ENCODE assay signal across 18 mouse cellular contexts in genomic region chr12:3611871-3612270, GRCm38 (mm10). TPM values are rescaled to one million over a fixed set of nuclear protein-coding genes. Genes with fewer than 3 reads are reported as not detected.
A peak's percentile ranks its signal among the peaks of the same experiment; 100 is the strongest.
DNase-seq lines count a peak whose midpoint lies in the region; ATAC-seq lines count a peak whose summit lies in the region.
"Had no signal": no experiment of that assay in that cellular context is flagged by ENCODE, and none has a peak within 500 bp of the region (broad histone marks: within the 10 kb centered on the region; RNA-seq: fewer than 3 reads in every experiment).

No protein-coding gene starts in this region.

- WGBS in embryonic facial prominence, embryonic 10.5 days: 38% methylated on average over 7 of the region's 7 CpGs
- WGBS in limb, embryonic 10.5 days: 30% methylated on average over 7 of the region's 7 CpGs
- WGBS in hindbrain, embryonic 16.5 days: 80% methylated on average over 7 of the region's 7 CpGs

- H3K27ac ChIP-seq in embryonic facial prominence, embryonic 10.5 days (replicated peaks): no peak overlapping the region; the same call in 1 of the 2 replicates
- H3K27ac ChIP-seq in limb, embryonic 10.5 days: no peak overlapping the region
- no peak overlapping the region for H3K27ac ChIP-seq in hindbrain, embryonic 16.5 days (ENCODE audit: low read depth, low read length)
- H3K27ac ChIP-seq: forebrain, embryonic 10.5 days; hindbrain, embryonic 14.5 days; midbrain, embryonic 10.5 days; neural tube, embryonic 12.5 days had no signal

- no peaks in the 10 kb centered on the region for H3K27me3 ChIP-seq in embryonic facial prominence, embryonic 10.5 days (replicated peaks; ENCODE audit: low read depth, poor library complexity, severe bottlenecking)
- H3K27me3 ChIP-seq in limb, embryonic 10.5 days (ENCODE audit: low read depth, poor library complexity, severe bottlenecking): no peaks in the 10 kb centered on the region
- H3K27me3 ChIP-seq in hindbrain, embryonic 16.5 days (replicated peaks; ENCODE audit: control insufficient read depth, insufficient read depth, low read length): no peaks in the 10 kb centered on the region
- H3K27me3 ChIP-seq: neural tube, embryonic 12.5 days had no signal

- peak; percentile 7 for DNase-seq in gastrocnemius, postnatal 14 days
- no peak for DNase-seq in gastrocnemius, postnatal 10 days
- DNase-seq in embryonic facial prominence, embryonic 10.5 days (ENCODE audit: low spot score): peak; percentile 51
- peak; percentile 43 for DNase-seq in limb, embryonic 10.5 days (ENCODE audit: low spot score)
- peak; percentile 7 for DNase-seq in skeletal muscle tissue, adult 2 months (ENCODE audit: low read depth, low spot score)
- no peak for DNase-seq in cerebellum, postnatal 10 days
- DNase-seq: adrenal gland, postnatal 36 days; cerebellum, adult 9-10 months; kidney, adult 11 months; right cerebral cortex, postnatal 25 days; thymus, postnatal 25 days had no signal

- no peak for ATAC-seq in hindbrain, embryonic 16.5 days
- ATAC-seq: activated CD4-positive, CD25-positive, alpha-beta regulatory T cell, adult 4 months had no signal

- H3K4me2 ChIP-seq in hindbrain, embryonic 16.5 days (ENCODE audit: low read length): no peak overlapping the region
- H3K4me2 ChIP-seq: heart, embryonic 11.5 days; hindbrain, embryonic 14.5 days; neural tube, embryonic 12.5 days had no signal

- H3K36me3 ChIP-seq in embryonic facial prominence, embryonic 10.5 days (replicated peaks): peaks cover 11% of the 10 kb centered on the region
- H3K36me3 ChIP-seq in limb, embryonic 10.5 days: peaks cover 7% of the 10 kb centered on the region; the same call in 1 of the 2 replicates
- no peaks in the 10 kb centered on the region for H3K36me3 ChIP-seq in hindbrain, embryonic 16.5 days (ENCODE audit: control insufficient read depth, insufficient read depth, low read length)

- H3K4me3 ChIP-seq in embryonic facial prominence, embryonic 10.5 days: no peak overlapping the region
- H3K4me3 ChIP-seq in limb, embryonic 10.5 days: no peak overlapping the region
- H3K4me3 ChIP-seq in hindbrain, embryonic 16.5 days (ENCODE audit: low read length): no peak overlapping the region
- H3K4me3 ChIP-seq: forebrain, embryonic 10.5 days; midbrain, embryonic 10.5 days; neural tube, embryonic 12.5 days had no signal

- H3K9me3 ChIP-seq in embryonic facial prominence, embryonic 10.5 days: no peaks in the 10 kb centered on the region
- H3K9me3 ChIP-seq in limb, embryonic 10.5 days (replicated peaks): no peaks in the 10 kb centered on the region
- H3K9me3 ChIP-seq in hindbrain, embryonic 16.5 days (ENCODE audit: control insufficient read depth, low read length): no peaks in the 10 kb centered on the region
- H3K9me3 ChIP-seq: forebrain, embryonic 10.5 days; midbrain, embryonic 10.5 days; neural tube, embryonic 12.5 days had no signal

- intact Hi-C loops in gastrocnemius, postnatal 14 days (cut with DNase I; ENCODE audit: low total_unique reads): no loop called here

- no peak overlapping the region for H3K9ac ChIP-seq in hindbrain, embryonic 16.5 days (ENCODE audit: low read depth, low read length)
- H3K9ac ChIP-seq: hindbrain, embryonic 14.5 days; neural tube, embryonic 12.5 days had no signal

- H3K4me1 ChIP-seq in embryonic facial prominence, embryonic 10.5 days: peaks cover 15% of the 10 kb centered on the region
- H3K4me1 ChIP-seq in limb, embryonic 10.5 days: peaks cover 16% of the 10 kb centered on the region
- no peaks in the 10 kb centered on the region for H3K4me1 ChIP-seq in hindbrain, embryonic 16.5 days (ENCODE audit: control insufficient read depth, insufficient read depth, low read depth, low read length)
- H3K4me1 ChIP-seq: forebrain, embryonic 10.5 days; midbrain, embryonic 10.5 days; neural tube, embryonic 12.5 days had no signal

RNA-seq across cellular contexts. Expression of gene Dtnb, which starts 39.7 kb away (rescaled TPM):
- 1 to 10 TPM; 3.2 to 3.4 TPM for total RNA-seq in gastrocnemius, postnatal 14 days (2021)
- 1 to 10 TPM; 4.9 to 8.4 TPM for total RNA-seq in gastrocnemius, postnatal 10 days (2021)
- 37.8 and 43.2 TPM in 2 replicates for polyA plus RNA-seq in embryonic facial prominence, embryonic 10.5 days (2016; fragmentation: Nextera tagmentation; extraction: Ambion mirVana)
- 42.7 and 43.7 TPM in 2 replicates for polyA plus RNA-seq in limb, embryonic 10.5 days (2016; fragmentation: Nextera tagmentation; extraction: Ambion mirVana)
- polyA plus RNA-seq in hindbrain, embryonic 16.5 days (2015; fragmentation: Nextera tagmentation; extraction: Ambion mirVana): 47.6 and 50.6 TPM in 2 replicates

Comparison
In these comparisons a context has a peak if more than half of its experiments do, and no peak if none do; other contexts are left out.
1. DNase-seq: peak in gastrocnemius, postnatal 14 days (single experiment), embryonic facial prominence, embryonic 10.5 days (single experiment), limb, embryonic 10.5 days (single experiment) and skeletal muscle tissue, adult 2 months (single experiment); none in gastrocnemius, postnatal 10 days (single experiment) and cerebellum, postnatal 10 days (0 of 2).